Mouse (Mus musculus) intestine, embryonic 14.5 days (tissue): ENCODE results near the gene Zfp36l1. TPM values are rescaled to one million over a fixed set of nuclear protein-coding genes. Genes with fewer than 3 reads are reported as not detected.

Source experiments
- ATAC-seq: fragments of 200-750 bp; cut with Nextera tagmentation; replicated peaks from 2 replicates; pipeline ENCODE4 v1.8.0; 2017; ENCODE audit warnings: low read depth, moderate number of reproducible peaks, moderate TSS enrichment, moderate library complexity; ENCODE audit not compliant: low FRiP score, low TSS enrichment
- DNase-seq: peaks from one replicate; pipeline ENCODE4 v3.0.0-alpha.2; 2018; ENCODE audit warnings: low spot score
- H3K27ac ChIP-seq: fragments of 300-500 bp; sonication (generic); 2 replicates; pipeline ENCODE4 v1.5.1; 2014; ENCODE audit warnings: low read depth, mild to moderate bottlenecking, control low read depth
- H3K27me3 ChIP-seq: fragments of 300-500 bp; sonication (generic); replicated peaks from 2 replicates; pipeline ENCODE4 v1.6.1; 2014; ENCODE audit warnings: low read length, control low read depth; ENCODE audit not compliant: control insufficient read depth, insufficient read depth
- H3K36me3 ChIP-seq: fragments of 300-500 bp; sonication (generic); 2 replicates; pipeline ENCODE4 v1.6.1; 2014; ENCODE audit warnings: low read length, control low read depth; ENCODE audit not compliant: control insufficient read depth, insufficient read depth
- H3K4me1 ChIP-seq: fragments of 300-500 bp; sonication (generic); replicated peaks from 2 replicates; pipeline ENCODE4 v1.6.1; 2014; ENCODE audit warnings: low read length, control low read depth, mixed read lengths; ENCODE audit not compliant: control insufficient read depth, insufficient read depth
- H3K4me2 ChIP-seq: fragments of 300-500 bp; sonication (generic); 2 replicates; pipeline ENCODE4 v1.6.1; 2014; ENCODE audit warnings: low read length
- H3K4me3 ChIP-seq: fragments of 300-500 bp; sonication (generic); 2 replicates; pipeline ENCODE4 v1.5.1; 2014; ENCODE audit warnings: low read depth, low read length, control low read depth, mixed read lengths
- H3K9ac ChIP-seq: fragments of 300-500 bp; sonication (generic); 2 replicates; pipeline ENCODE4 v1.6.1; 2014; ENCODE audit warnings: mild to moderate bottlenecking, low read length
- H3K9me3 ChIP-seq: fragments of 300-500 bp; sonication (generic); 2 replicates; pipeline ENCODE4 v1.6.1; 2016; ENCODE audit warnings: low read length, control low read depth; ENCODE audit not compliant: control insufficient read depth
- WGBS: fragments of 180-500 bp; shearing (Covaris S2); extraction: QIAGEN DNeasy Blood & Tissue Kit; methylation state at CpG from one replicate; pipeline ENCODE4 v1.1.7; 2014; 5-methylcytosine and 5-hydroxymethylcytosine counted together
- polyA plus RNA-seq: library from polyadenylated mRNA; unstranded; fragments of >200 nt; fragmentation: Nextera tagmentation; extraction: Ambion mirVana; gene quantifications from 2 replicates; pipeline ENCODE4 v1.2.1, GENCODE M21; 2014

The Zfp36l1 gene
- polyA plus RNA-seq, 1 experiment from 2014 or later, result 159 TPM

DNA sequence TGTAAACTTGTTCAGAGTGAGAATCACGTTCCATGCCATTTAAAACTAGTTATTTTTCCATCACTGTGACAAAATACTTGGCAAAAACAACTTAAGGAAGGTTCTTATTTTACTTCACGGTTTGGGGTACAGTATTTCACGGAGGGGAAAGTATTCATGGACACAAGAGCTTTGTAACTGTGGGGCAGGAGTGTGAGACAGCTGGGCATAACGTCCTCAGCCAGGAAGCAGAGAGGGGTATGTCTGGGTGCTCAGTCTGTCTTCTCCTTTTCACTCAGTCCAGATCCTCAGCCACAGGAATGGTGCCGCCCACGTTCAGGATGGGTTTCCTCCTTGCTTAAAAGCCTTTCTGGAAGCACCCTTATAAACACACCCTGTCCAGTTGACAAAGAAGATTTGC is 16.1 kb downstream of the Zfp36l1 start:
- Histone ChIP-seq H3K9ac (no peak overlapping the region), H3K4me1 (peaks cover 10% of the 10 kb centered on the region; the same call in 1 of the 2 replicates), H3K36me3 (no peaks in the 10 kb centered on the region), H3K9me3 (no peaks in the 10 kb centered on the region), H3K27me3 (no peaks in the 10 kb centered on the region), H3K4me3 (no peak overlapping the region), H3K27ac (no peak overlapping the region), H3K4me2 (no peak overlapping the region)
- WGBS, result 79% methylated on average over 6 of the region's 6 CpGs
- DNase-seq, result no peak
- no peak for ATAC-seq

DNA sequence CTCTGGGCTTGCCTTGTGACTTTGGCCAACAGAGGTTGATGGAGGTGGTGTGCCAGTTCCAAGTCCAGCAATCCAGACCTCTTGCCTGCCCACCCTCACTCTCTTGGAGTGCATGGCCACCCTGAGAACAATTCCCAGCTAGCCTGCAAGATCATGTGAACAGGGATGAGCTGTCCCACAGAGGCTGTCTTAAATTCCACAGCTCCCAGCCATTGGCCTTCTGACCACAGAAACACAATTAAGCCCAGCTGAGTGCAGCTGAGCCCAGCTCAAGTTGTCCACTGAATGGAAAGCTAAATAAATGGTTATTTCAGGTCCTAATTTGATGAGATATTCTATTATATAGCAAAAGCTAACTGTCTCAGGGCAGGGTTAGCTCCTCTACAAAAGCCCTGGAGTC is 20.0 kb downstream of the Zfp36l1 start:
- no peak overlapping the region for H3K27ac ChIP-seq
- no peak overlapping the region for H3K9ac ChIP-seq
- ATAC-seq (no peak), DNase-seq (no peak)
- no peak overlapping the region for H3K4me3 ChIP-seq
- no peak overlapping the region for H3K4me2 ChIP-seq
- H3K36me3 ChIP-seq, result no peaks in the 10 kb centered on the region
- H3K27me3 ChIP-seq, result no peaks in the 10 kb centered on the region
- peaks cover 21% of the 10 kb centered on the region for H3K4me1 ChIP-seq
- H3K9me3 ChIP-seq, result no peaks in the 10 kb centered on the region

DNA sequence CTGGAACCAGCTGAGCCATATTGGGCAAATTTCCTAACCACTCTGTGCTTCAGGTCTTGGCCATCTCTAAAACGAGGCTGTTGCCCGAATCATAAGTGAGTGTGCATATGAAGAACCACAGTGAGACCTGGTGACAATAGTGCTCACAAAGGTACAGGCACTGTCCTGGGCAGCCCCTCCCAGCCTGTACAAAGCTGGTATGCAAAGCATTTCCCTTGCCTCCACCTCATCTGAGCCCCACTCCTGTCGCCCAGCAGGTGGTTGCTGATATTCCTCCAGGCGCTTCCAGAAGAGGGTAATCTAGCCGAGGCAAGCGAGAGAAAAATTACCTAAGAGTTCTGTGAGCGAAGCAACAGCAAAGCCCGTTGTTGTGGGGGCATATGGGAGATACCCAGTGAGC is 21.7 kb downstream of the Zfp36l1 start:
- H3K27me3 ChIP-seq, result no peaks in the 10 kb centered on the region
- H3K27ac ChIP-seq, result peak overlapping the region; percentile 17; the same call in 1 of the 2 replicates
- H3K36me3 ChIP-seq, result no peaks in the 10 kb centered on the region
- peaks cover 21% of the 10 kb centered on the region for H3K4me1 ChIP-seq
- no peak overlapping the region for H3K4me3 ChIP-seq
- ATAC-seq (peak; percentile 55; the same call in 1 of the 2 replicates), DNase-seq (no peak)
- no peak overlapping the region for H3K9ac ChIP-seq
- H3K4me2 ChIP-seq, result no peak overlapping the region; the same call in 1 of the 2 replicates
- H3K9me3 ChIP-seq, result no peaks in the 10 kb centered on the region
- WGBS, result 19% methylated on average over 8 of the region's 8 CpGs

DNA sequence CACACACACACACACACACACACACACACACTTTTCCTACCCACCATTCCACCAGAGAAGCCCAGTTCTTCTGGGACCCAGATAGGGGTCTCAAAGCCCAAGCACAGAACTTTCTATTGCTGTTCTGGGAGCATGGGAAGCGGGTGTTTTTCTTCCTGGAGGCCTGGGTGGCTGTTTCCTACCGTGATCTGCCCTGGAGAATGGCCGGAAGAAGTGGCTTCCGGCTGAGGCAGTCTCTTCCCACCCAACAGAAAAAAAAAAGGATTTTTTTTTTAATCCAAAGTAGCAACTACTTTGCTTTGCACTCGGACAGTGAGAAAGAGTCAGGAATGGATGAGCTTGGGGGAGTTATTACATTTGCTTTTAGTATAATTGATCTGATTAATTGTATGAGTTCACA is 22.3 kb downstream of the Zfp36l1 start:
- H3K36me3 ChIP-seq, result no peaks in the 10 kb centered on the region
- DNase-seq (no peak), ATAC-seq (no peak)
- peaks cover 21% of the 10 kb centered on the region for H3K4me1 ChIP-seq
- peak overlapping the region; percentile 38 for H3K27ac ChIP-seq
- 48% methylated on average over 5 of the region's 5 CpGs for WGBS
- H3K4me2 ChIP-seq, result no peak overlapping the region
- no peaks in the 10 kb centered on the region for H3K9me3 ChIP-seq
- no peak overlapping the region for H3K9ac ChIP-seq
- H3K27me3 ChIP-seq, result no peaks in the 10 kb centered on the region
- H3K4me3 ChIP-seq, result no peak overlapping the region

DNA sequence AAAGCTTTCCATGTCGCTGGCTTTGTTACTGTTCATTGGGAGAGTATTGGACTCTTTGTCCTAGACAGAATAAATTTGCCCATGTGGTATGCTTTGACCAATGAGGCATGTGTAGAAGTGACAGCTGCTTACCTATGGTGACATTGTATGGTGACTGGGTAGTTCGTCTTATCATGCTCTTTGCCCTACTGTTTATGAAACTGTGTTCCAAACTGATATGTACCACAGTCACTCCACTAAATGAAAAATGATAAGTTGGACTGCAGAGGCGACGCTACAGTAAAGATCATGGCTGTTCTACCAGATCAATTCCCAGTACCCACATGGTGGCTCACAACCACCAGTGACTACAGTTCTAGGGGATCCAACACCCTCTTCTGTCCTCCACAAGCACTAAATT is 24.7 kb downstream of the Zfp36l1 start:
- H3K4me2 ChIP-seq, result no peak overlapping the region
- ATAC-seq (no peak), DNase-seq (no peak)
- H3K9ac ChIP-seq, result no peak overlapping the region
- H3K4me1 ChIP-seq, result peaks cover 31% of the 10 kb centered on the region
- no peak overlapping the region for H3K4me3 ChIP-seq
- no peaks in the 10 kb centered on the region for H3K27me3 ChIP-seq
- H3K9me3 ChIP-seq, result no peaks in the 10 kb centered on the region
- no peak overlapping the region for H3K27ac ChIP-seq
- WGBS, result 83% methylated on average over 4 of the region's 4 CpGs
- no peaks in the 10 kb centered on the region for H3K36me3 ChIP-seq

DNA sequence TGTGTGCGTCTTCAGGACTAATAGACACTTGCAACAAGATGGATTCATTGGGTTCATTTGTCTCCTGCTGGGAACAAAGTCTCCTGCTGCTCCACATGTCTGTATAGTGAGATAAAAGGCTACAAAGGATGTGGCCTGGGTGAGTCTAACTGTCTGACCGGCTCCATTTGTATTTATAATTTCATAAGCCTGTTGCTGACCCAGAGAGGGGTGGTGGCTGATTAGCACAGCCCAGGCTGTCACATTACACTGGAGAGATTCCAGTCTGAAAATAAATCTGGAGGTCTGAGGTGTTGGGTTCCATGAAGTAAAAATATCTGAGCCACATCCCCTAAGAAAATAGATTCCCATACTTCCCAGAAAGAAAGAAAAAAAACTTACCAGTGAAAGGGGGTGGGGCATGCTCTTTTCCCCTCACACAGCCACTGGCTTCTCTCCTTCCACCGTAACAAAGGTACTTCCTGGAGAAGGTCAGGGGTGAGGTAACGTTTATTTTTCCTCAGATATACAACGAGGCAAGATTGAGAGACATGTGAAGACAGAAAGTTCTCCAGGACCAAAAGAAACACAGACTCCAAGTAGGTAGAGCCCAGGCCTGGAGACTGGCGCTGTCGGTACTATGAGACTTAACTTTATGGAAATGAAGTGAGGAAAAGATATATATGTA is 28.2 kb downstream of the Zfp36l1 start:
- peaks cover 21% of the 10 kb centered on the region for H3K4me1 ChIP-seq
- no peaks in the 10 kb centered on the region for H3K9me3 ChIP-seq
- DNase-seq, result no peak
- no peak overlapping the region for H3K4me3 ChIP-seq
- 24% methylated on average over 7 of the region's 7 CpGs for WGBS
- no peak for ATAC-seq
- no peak overlapping the region for H3K9ac ChIP-seq
- no peaks in the 10 kb centered on the region for H3K36me3 ChIP-seq
- H3K4me2 ChIP-seq, result no peak overlapping the region
- no peaks in the 10 kb centered on the region for H3K27me3 ChIP-seq
- H3K27ac ChIP-seq, result peak overlapping the region; percentile 48

DNA sequence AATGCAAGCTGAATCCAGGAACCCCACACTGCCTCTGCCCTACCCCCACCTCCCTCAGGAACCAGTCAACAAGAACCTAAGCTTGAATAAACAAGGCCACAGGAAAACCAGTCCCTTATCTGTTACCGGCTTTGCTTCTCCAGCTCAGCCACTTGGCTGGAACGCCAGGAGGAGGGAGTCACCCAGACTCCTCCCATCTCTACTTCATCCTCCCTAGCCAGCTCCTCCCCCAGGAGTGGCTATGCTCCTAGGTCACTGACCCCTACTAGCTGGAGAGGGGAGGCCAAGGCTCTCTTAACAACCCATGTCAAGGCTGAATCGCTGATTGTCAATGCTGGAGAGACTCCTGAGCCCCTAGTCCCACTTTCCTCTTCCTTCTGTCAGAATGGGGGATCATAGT is 28.9 kb downstream of the Zfp36l1 start:
- Histone ChIP-seq H3K27me3 (no peaks in the 10 kb centered on the region), H3K36me3 (no peaks in the 10 kb centered on the region), H3K4me3 (no peak overlapping the region), H3K27ac (peak overlapping the region; percentile 64), H3K9ac (no peak overlapping the region), H3K4me1 (peaks cover 21% of the 10 kb centered on the region), H3K4me2 (no peak overlapping the region), H3K9me3 (no peaks in the 10 kb centered on the region)
- DNase-seq (no peak), ATAC-seq (peak; percentile 77)
- WGBS, result 7% methylated on average over 3 of the region's 3 CpGs

DNA sequence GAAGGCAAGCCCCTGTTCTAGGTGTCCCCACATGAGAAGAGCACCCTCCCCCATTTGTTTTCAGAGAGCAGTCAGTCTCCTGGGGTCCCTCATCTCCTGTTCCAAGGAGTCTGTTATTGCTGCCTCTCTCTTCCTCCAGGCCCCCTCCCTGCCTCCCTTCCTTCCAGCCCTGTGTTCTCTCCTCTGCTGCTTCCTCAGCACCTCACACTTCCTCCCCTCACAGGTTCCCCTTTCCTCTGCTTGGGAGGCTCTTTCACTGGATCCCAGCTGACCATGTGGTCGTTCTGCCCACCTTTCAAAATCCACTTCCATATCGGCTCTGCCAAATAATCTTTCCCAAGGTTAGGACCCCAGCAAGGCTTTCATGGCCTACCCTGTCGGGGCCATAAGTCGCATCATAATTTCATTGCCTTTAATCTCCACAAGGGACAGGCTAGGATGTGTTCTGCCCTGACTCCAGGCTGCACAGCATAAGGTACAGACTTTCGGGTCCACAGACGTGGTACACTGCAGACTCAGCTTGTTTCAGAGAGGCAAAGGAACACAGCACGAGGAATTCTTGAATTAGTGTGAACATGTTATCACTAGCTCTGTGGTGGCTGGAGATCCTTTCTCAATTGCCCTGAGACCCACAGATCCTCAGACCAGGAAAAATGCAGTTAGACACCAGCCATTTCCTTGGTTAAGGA is 29.5 kb downstream of the Zfp36l1 start:
- Histone ChIP-seq H3K9ac (no peak overlapping the region), H3K4me3 (no peak overlapping the region), H3K27me3 (no peaks in the 10 kb centered on the region), H3K4me1 (peaks cover 21% of the 10 kb centered on the region), H3K9me3 (no peaks in the 10 kb centered on the region), H3K27ac (peak overlapping the region; percentile 64), H3K36me3 (no peaks in the 10 kb centered on the region), H3K4me2 (no peak overlapping the region)
- no peak; the same call in 1 of the 2 replicates for ATAC-seq
- 47% methylated on average over 7 of the region's 7 CpGs for WGBS
- DNase-seq, result no peak

DNA sequence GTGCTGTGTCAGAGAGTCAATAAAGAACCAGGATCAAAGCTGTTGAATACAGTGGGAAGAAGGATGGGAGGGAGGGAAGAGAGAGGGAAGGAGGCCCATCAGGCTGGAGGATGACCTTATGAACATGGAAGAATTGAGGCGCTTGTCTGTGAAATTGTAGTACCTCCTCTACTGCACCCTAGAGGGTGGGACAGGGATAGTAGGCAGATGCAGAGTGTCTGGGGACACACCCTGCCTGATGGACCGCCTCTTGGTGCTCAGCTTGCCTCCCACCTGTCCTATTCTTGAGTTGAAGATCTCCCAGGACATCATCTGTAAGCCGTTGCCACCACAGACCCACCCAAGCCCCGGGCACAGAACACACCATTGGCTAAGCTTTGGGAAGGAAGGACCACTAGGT is 30.1 kb downstream of the Zfp36l1 start:
- ATAC-seq (no peak), DNase-seq (no peak)
- Histone ChIP-seq H3K4me2 (no peak overlapping the region), H3K4me1 (peaks cover 21% of the 10 kb centered on the region), H3K4me3 (no peak overlapping the region), H3K36me3 (no peaks in the 10 kb centered on the region), H3K27ac (peak overlapping the region; percentile 64; the same call in 1 of the 2 replicates), H3K9me3 (no peaks in the 10 kb centered on the region), H3K9ac (no peak overlapping the region), H3K27me3 (no peaks in the 10 kb centered on the region)
- WGBS, result 94% methylated on average over 4 of the region's 4 CpGs
